Mouse (Mus musculus) CH12.LX (cell line): ENCODE data around the gene Hoxd8. TPM values are rescaled to one million over a fixed set of nuclear protein-coding genes. Genes with fewer than 3 reads are reported as not detected.

ENCODE experiments used
- DNase-seq: peaks from one replicate; pipeline ENCODE4 v3.0.0-alpha.2; 2013; ENCODE audit errors: extremely low read depth
- H3K27ac ChIP-seq: 2 replicates; pipeline ENCODE4 v1.5.1; 2012; ENCODE audit warnings: low read depth, mild to moderate bottlenecking, control low read depth, moderate library complexity; ENCODE audit not compliant: insufficient read depth
- H3K27me3 ChIP-seq: replicated peaks from 2 replicates; pipeline ENCODE3; 2012; ENCODE audit warnings: inconsistent platforms
- H3K36me3 ChIP-seq, 2 experiments: replicated peaks in 1 of 2; 2 replicates each; pipeline versions ENCODE3 to v1.6.1; 2012; ENCODE audit warnings: inconsistent platforms in 1 of 2, low read length in 1 of 2, mild to moderate bottlenecking in 1 of 2, mixed read lengths in 1 of 2, moderate library complexity in 1 of 2; ENCODE audit not compliant: control insufficient read depth in 1 of 2, insufficient read depth in 1 of 2
- H3K4me1 ChIP-seq, 2 experiments: 2 replicates each; pipeline ENCODE4 v1.6.1; 2012; ENCODE audit warnings: inconsistent platforms in 1 of 2, moderate library complexity in 1 of 2; ENCODE audit not compliant: insufficient read depth in 2 of 2, control insufficient read depth in 1 of 2
- H3K4me2 ChIP-seq: 2 replicates; pipeline ENCODE4 v1.6.1; 2012; ENCODE audit warnings: low read depth, mild to moderate bottlenecking, control low read depth; ENCODE audit not compliant: poor library complexity, insufficient read depth, severe bottlenecking
- H3K4me3 ChIP-seq, 3 experiments: fragments of 150-350 bp in 1 of 3; sonication (generic) in 1 of 3; replicated peaks in 1 of 3; 2 replicates each; pipeline versions ENCODE3 to v1.5.1; 2011 to 2012; ENCODE audit warnings: low read depth in 2 of 3, low read length in 2 of 3, mild to moderate bottlenecking in 2 of 3, moderate library complexity in 2 of 3, control low read depth in 1 of 3, improper control_type of control experiment in 1 of 3, inconsistent platforms in 1 of 3, mixed read lengths in 1 of 3; ENCODE audit not compliant: poor library complexity in 1 of 3
- H3K79me2 ChIP-seq: replicated peaks from 2 replicates; pipeline ENCODE4 v1.6.1; 2012; ENCODE audit warnings: mild to moderate bottlenecking, moderate library complexity; ENCODE audit not compliant: control insufficient read depth, poor library complexity, insufficient read depth, severe bottlenecking; ENCODE audit errors: extremely low read depth
- H3K9ac ChIP-seq: 2 replicates; pipeline ENCODE4 v1.6.1; 2012; ENCODE audit warnings: low read depth, mild to moderate bottlenecking, control low read depth, moderate library complexity; ENCODE audit not compliant: insufficient read depth
- H3K9me3 ChIP-seq: replicated peaks from 2 replicates; pipeline ENCODE3; 2012; ENCODE audit warnings: low read length, inconsistent platforms, mixed read lengths
- CHD1 ChIP-seq: IDR thresholded peaks from 2 replicates; pipeline ENCODE4 v1.6.1; 2012; ENCODE audit warnings: low read depth, low read length, improper control_type of control experiment, inconsistent platforms
- CHD2 ChIP-seq: IDR thresholded peaks from 2 replicates; pipeline ENCODE4 v1.6.1; 2011; ENCODE audit warnings: low read length, improper control_type of control experiment
- CTCF ChIP-seq, 2 experiments: IDR thresholded peaks in 1 of 2; conservative IDR thresholded peaks in 1 of 2; 2 replicates each; pipeline ENCODE4 v1.5.1; 2011 to 2012; ENCODE audit warnings: low read depth in 2 of 2, low read length in 2 of 2, improper control_type of control experiment in 1 of 2, inconsistent platforms in 1 of 2, mild to moderate bottlenecking in 1 of 2, moderate library complexity in 1 of 2
- E2F4 ChIP-seq: IDR thresholded peaks from 2 replicates; pipeline ENCODE4 v1.6.1; 2011; ENCODE audit warnings: low read depth, low read length, improper control_type of control experiment; ENCODE audit not compliant: insufficient replicate concordance
- EP300 ChIP-seq: IDR thresholded peaks from 2 replicates; pipeline ENCODE4 v1.6.1; 2011; ENCODE audit warnings: low read length, improper control_type of control experiment
- ETS1 ChIP-seq: conservative IDR thresholded peaks from 2 replicates; pipeline ENCODE4 v1.6.1; 2012; ENCODE audit warnings: low read depth, mild to moderate bottlenecking, inconsistent platforms, low read length, improper control_type of control experiment, moderate library complexity
- GABPA ChIP-seq: IDR thresholded peaks from 2 replicates; pipeline ENCODE4 v1.6.1; 2012; ENCODE audit warnings: low read depth, low read length, improper control_type of control experiment, inconsistent platforms; ENCODE audit not compliant: insufficient replicate concordance
- JUN ChIP-seq: IDR thresholded peaks from 2 replicates; pipeline ENCODE4 v1.6.1; 2011; ENCODE audit warnings: low read depth, mild to moderate bottlenecking, low read length, improper control_type of control experiment, moderate library complexity; ENCODE audit not compliant: insufficient read depth
- JUND ChIP-seq: conservative IDR thresholded peaks from 2 replicates; pipeline ENCODE4 v1.6.1; 2011; ENCODE audit warnings: low read depth, low read length, improper control_type of control experiment
- KAT2A ChIP-seq: IDR thresholded peaks from 2 replicates; pipeline ENCODE4 v1.6.1; 2012; ENCODE audit warnings: low read length, improper control_type of control experiment, inconsistent platforms; ENCODE audit not compliant: insufficient replicate concordance
- MAFK ChIP-seq: IDR thresholded peaks from 2 replicates; pipeline ENCODE4 v1.6.1; 2011; ENCODE audit warnings: low read length, improper control_type of control experiment; ENCODE audit not compliant: insufficient replicate concordance
- MAX ChIP-seq: IDR thresholded peaks from 2 replicates; pipeline ENCODE4 v1.6.1; 2011; ENCODE audit warnings: low read length, improper control_type of control experiment
- MEF2A ChIP-seq: IDR thresholded peaks from 2 replicates; pipeline ENCODE4 v1.6.1; 2014; ENCODE audit warnings: low read depth, mild to moderate bottlenecking, inconsistent platforms, low read length, improper control_type of control experiment, borderline replicate concordance
- MXI1 ChIP-seq: IDR thresholded peaks from 2 replicates; pipeline ENCODE4 v1.6.1; 2011; ENCODE audit warnings: mild to moderate bottlenecking, low read depth, low read length, improper control_type of control experiment
- MYC ChIP-seq: IDR thresholded peaks from 2 replicates; pipeline ENCODE4 v1.6.1; 2011; ENCODE audit warnings: low read depth, mild to moderate bottlenecking, improper control_type of control experiment, low read length
- NELFE ChIP-seq: IDR thresholded peaks from 2 replicates; pipeline ENCODE4 v1.6.1; 2011; ENCODE audit warnings: low read depth, low read length, improper control_type of control experiment
- PAX5 ChIP-seq: IDR thresholded peaks from 2 replicates; pipeline ENCODE4 v1.6.1; 2012; ENCODE audit warnings: low read length, inconsistent platforms, mixed read lengths
- POLR2A ChIP-seq: IDR thresholded peaks from 2 replicates; pipeline ENCODE4 v1.6.1; 2011; ENCODE audit warnings: low read depth, mild to moderate bottlenecking, improper control_type of control experiment, low read length
- POLR2AphosphoS2 ChIP-seq: IDR thresholded peaks from 2 replicates; pipeline ENCODE4 v1.6.1; 2011; ENCODE audit warnings: low read depth, low read length, improper control_type of control experiment
- RAD21 ChIP-seq: IDR thresholded peaks from 2 replicates; pipeline ENCODE4 v1.6.1; 2011; ENCODE audit warnings: low read depth, mild to moderate bottlenecking, low read length, improper control_type of control experiment, moderate library complexity
- RCOR1 ChIP-seq: conservative IDR thresholded peaks from 2 replicates; pipeline ENCODE4 v1.6.1; 2012; ENCODE audit warnings: low read depth, mild to moderate bottlenecking, inconsistent platforms, low read length, improper control_type of control experiment
- SIN3A ChIP-seq: IDR thresholded peaks from 2 replicates; pipeline ENCODE4 v1.6.1; 2012; ENCODE audit warnings: low read length, improper control_type of control experiment, inconsistent platforms
- SMC3 ChIP-seq: IDR thresholded peaks from 2 replicates; pipeline ENCODE4 v1.6.1; 2011; ENCODE audit warnings: low read depth, low read length, improper control_type of control experiment
- TBP ChIP-seq: conservative IDR thresholded peaks from 2 replicates; pipeline ENCODE4 v1.6.1; 2011; ENCODE audit warnings: low read depth, low read length, improper control_type of control experiment
- TCF12 ChIP-seq: IDR thresholded peaks from 2 replicates; pipeline ENCODE4 v1.6.1; 2014; ENCODE audit warnings: low read depth, mild to moderate bottlenecking, inconsistent platforms, low read length, improper control_type of control experiment
- UBTF ChIP-seq: IDR thresholded peaks from 2 replicates; pipeline ENCODE4 v1.6.1; 2012; ENCODE audit warnings: low read depth, mild to moderate bottlenecking, inconsistent platforms, low read length, improper control_type of control experiment, moderate library complexity
- USF2 ChIP-seq: conservative IDR thresholded peaks from 2 replicates; pipeline ENCODE4 v1.6.1; 2011; ENCODE audit warnings: low read depth, low read length, improper control_type of control experiment
- ZC3H11A ChIP-seq: IDR thresholded peaks from 2 replicates; pipeline ENCODE4 v1.6.1; 2012; ENCODE audit warnings: low read depth, mild to moderate bottlenecking, inconsistent platforms, low read length, improper control_type of control experiment
- ZKSCAN1 ChIP-seq: IDR thresholded peaks from 2 replicates; pipeline ENCODE4 v1.6.1; 2012; ENCODE audit warnings: low read depth, inconsistent platforms, low read length, improper control_type of control experiment, borderline replicate concordance
- ZMIZ1 ChIP-seq: IDR thresholded peaks from 2 replicates; pipeline ENCODE4 v1.6.1; 2012; ENCODE audit warnings: low read depth, mild to moderate bottlenecking, inconsistent platforms, low read length, improper control_type of control experiment
- dilution Hi-C: fragments of 300-500 bp; cut with MboI; formaldehyde crosslinking; loops from 2 replicates; pipeline ENCODE4 v1.14.3; 2020; ENCODE audit warnings: low sequenced_read_pairs; ENCODE audit not compliant: extremely low pct_unique_long_range_greater_than_20kb, extremely low pct_ligation_motif_present
- in situ Hi-C: fragments of 300-500 bp; cut with MboI; formaldehyde crosslinking; loops from 3 replicates; pipeline ENCODE4 v1.14.3; 2019; ENCODE audit warnings: low sequenced_read_pairs, low pct_ligation_motif_present, low pct_unique_long_range_greater_than_20kb, mixed read lengths
- polyA plus RNA-seq: library from polyadenylated mRNA; unstranded; fragments of >175 nt; gene quantifications from 2 replicates; pipeline ENCODE4 v1.2.1, GENCODE M21; 2012; ENCODE audit warnings: low read depth; ENCODE audit not compliant: insufficient read length
- total RNA-seq, 2 experiments: library from RNA; depleted of rRNA; stranded (reverse); fragments of 300-350 nt in 1 of 2; fragments of >200 nt in 1 of 2; gene quantifications; 2 replicates each; pipeline ENCODE4 v1.2.3; 2012 to 2014

Hoxd8 gene
- total and polyA plus RNA-seq, 3 experiments = 0.20 to 0.31 TPM; not detected in 1

DNA sequence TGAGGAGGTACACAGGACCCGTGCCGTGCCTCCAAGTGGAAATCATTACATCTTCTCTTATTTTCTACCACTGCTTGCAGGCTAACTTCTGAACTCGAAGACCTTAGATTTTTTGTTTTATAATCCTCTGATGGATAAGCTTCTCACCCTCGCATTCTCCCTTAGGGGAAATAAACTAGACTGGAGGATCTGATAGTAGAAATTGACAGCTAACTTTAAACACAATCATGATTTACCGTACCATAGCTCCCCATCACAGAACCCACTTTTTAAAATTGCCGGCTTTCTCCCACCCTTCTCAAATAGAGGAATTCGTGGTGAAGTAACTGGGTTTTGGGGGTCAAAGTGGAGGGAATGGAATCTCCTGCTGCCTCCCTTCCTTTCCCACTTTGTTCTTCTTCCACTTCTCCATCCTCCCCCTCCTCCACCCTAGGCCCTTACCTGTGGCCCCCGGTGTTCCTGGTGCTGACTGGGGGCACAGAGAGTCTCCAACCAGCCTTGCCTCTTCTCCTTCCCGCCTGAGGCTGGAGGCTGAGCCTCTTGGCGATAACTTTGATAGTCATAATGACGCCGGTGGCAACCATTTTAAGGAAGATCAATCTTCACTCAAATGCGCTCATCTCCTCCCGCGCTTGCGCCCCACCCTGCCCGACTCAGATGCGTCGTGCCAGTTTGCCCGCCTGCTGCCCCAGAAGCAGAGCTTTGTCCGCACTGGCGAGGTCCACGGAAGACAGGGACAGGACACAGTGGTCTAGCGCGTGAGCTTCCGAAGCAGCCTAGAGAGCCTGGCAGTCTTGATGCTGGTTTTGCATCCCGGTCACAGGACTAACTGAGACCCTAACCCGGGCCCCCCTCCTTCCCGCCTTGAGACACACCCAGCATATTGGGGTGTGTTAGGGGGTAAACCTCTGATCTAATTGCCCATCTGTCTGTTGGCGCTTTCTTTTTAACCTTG is 43.7 kb upstream of the Hoxd8 start:
- H3K27me3 ChIP-seq = no peaks in the 10 kb centered on the region
- no peak overlapping the region for H3K27ac ChIP-seq
- no peak for DNase-seq
- H3K79me2 ChIP-seq = no peaks in the 10 kb centered on the region
- no peak overlapping the region for H3K4me3 ChIP-seq
- H3K9ac ChIP-seq = no peak overlapping the region
- H3K4me1 ChIP-seq = peaks cover 0 to 5% of the 10 kb centered on the region in 2 experiments; a peak in 2 of 4 replicates
- peaks cover 36% of the 10 kb centered on the region for H3K9me3 ChIP-seq
- in situ Hi-C loops = loop anchor here (10.0 to 25.0 kb wide), 3 partner anchors 366 to 1073 kb away; partner anchors contain the start of gene Chrna1
- TF ChIP-seq CHD2 (no peak), PAX5 (no peak), SIN3A (no peak), NELFE (no peak), MEF2A (no peak), MAX (no peak), TCF12 (no peak), ETS1 (no peak), JUN (no peak), KAT2A (no peak), ZMIZ1 (no peak), GABPA (no peak), CTCF (conservative IDR thresholded peaks at IDR 0.05 in 1 of 2, IDR thresholded peaks at IDR 0.05 in 1 of 2; ENCODE audit: low read depth in 2 of 2, low read length in 2 of 2) (no peak), SMC3 (no peak), MXI1 (no peak), USF2 (no peak)
- TF ChIP-seq, all 38 proteins: peak for 0
- Histone ChIP-seq H3K4me2 (no peak overlapping the region), H3K36me3 (no peaks in the 10 kb centered on the region)
- dilution Hi-C loops = no loop called here

DNA sequence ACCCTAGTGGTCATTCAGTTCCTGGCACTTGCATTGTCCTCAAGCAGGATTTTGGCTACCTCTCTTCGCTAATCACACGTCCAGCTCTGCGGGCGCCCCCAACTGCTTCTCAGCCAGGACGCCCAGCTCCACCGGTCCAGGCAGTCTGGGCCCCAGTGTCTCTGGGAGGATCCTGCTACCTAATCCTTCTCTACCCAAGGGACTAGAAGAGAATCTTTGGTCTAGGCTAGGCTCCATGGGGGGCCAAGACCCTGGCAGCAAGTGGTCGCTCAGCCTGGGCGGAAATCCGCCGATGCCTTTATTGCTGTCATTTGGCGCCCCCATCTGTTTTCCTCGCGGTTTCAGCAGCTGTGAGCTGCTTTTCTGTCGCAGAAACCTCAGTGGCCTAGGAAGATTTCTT is 42.7 kb upstream of the Hoxd8 start:
- Histone ChIP-seq H3K79me2 (no peaks in the 10 kb centered on the region), H3K4me3 (no peak overlapping the region), H3K9ac (no peak overlapping the region), H3K27ac (no peak overlapping the region), H3K4me2 (no peak overlapping the region; the same call in 1 of the 2 replicates), H3K27me3 (no peaks in the 10 kb centered on the region), H3K4me1 (peaks cover 0 to 5% of the 10 kb centered on the region in 2 experiments; a peak in 2 of 4 replicates), H3K36me3 (no peaks in the 10 kb centered on the region), H3K9me3 (peaks cover 28% of the 10 kb centered on the region)
- dilution Hi-C loops (no loop called here), in situ Hi-C loops (loop anchor here (10.0 to 25.0 kb wide), 3 partner anchors 367 to 1074 kb away; partner anchors contain the start of gene Chrna1)
- DNase-seq = peak; percentile 29
- TF ChIP-seq ZMIZ1 (no peak), E2F4 (no peak), EP300 (no peak), KAT2A (no peak), ZC3H11A (0 out of 2 replicates have a peak, but pooled peaks have one; percentile 8), CHD1 (no peak), POLR2A (no peak), MXI1 (no peak), SIN3A (no peak), UBTF (no peak), ZKSCAN1 (no peak), CTCF (conservative IDR thresholded peaks at IDR 0.05 in 1 of 2, IDR thresholded peaks at IDR 0.05 in 1 of 2; ENCODE audit: low read depth in 2 of 2, low read length in 2 of 2) (peak in 1 of 2 experiments; percentile 72; a peak in 2 of 4 replicates), RCOR1 (no peak), POLR2AphosphoS2 (no peak), MAFK (no peak), USF2 (no peak), RAD21 (peak; percentile 77), SMC3 (peak; percentile 64), MYC (no peak), TBP (no peak), GABPA (no peak), NELFE (no peak), JUND (no peak), JUN (no peak)
